Mouse (Mus musculus) embryonic facial prominence, embryonic 14.5 days (tissue): Measurements from ENCODE around the gene Myo1d. TPM values are rescaled to one million over a fixed set of nuclear protein-coding genes. Genes with fewer than 3 reads are reported as not detected.

Experiments used
- ATAC-seq: fragments of 200-750 bp; cut with Nextera tagmentation; 2 replicates; pipeline ENCODE4 v1.8.0; 2017; ENCODE audit warnings: low read depth, moderate number of reproducible peaks, moderate TSS enrichment
- DNase-seq: peaks from one replicate; pipeline ENCODE4 v3.0.0-alpha.2; 2015; ENCODE audit warnings: low spot score
- H3K27ac ChIP-seq: fragments of 300-500 bp; sonication (generic); replicated peaks from 2 replicates; pipeline ENCODE4 v1.5.1; 2014; ENCODE audit warnings: low read depth, mild to moderate bottlenecking, low read length, moderate library complexity
- H3K27me3 ChIP-seq: fragments of 300-500 bp; sonication (generic); replicated peaks from 2 replicates; pipeline ENCODE4 v1.6.1; 2014; ENCODE audit warnings: low read length; ENCODE audit not compliant: control insufficient read depth, insufficient read depth
- H3K36me3 ChIP-seq: fragments of 300-500 bp; sonication (generic); 2 replicates; pipeline ENCODE4 v1.6.1; 2014; ENCODE audit warnings: low read length, mixed read lengths; ENCODE audit not compliant: control insufficient read depth, insufficient read depth
- H3K4me1 ChIP-seq: fragments of 300-500 bp; sonication (generic); 2 replicates; pipeline ENCODE4 v1.6.1; 2014; ENCODE audit warnings: antibody characterized with exemption, low read length; ENCODE audit not compliant: control insufficient read depth, insufficient read depth
- H3K4me2 ChIP-seq: fragments of 300-500 bp; sonication (generic); 2 replicates; pipeline ENCODE4 v1.6.1; 2014; ENCODE audit warnings: low read depth, mild to moderate bottlenecking, low read length, moderate library complexity, mixed read lengths
- H3K4me3 ChIP-seq: fragments of 300-500 bp; sonication (generic); 2 replicates; pipeline ENCODE4 v1.5.1; 2014; ENCODE audit warnings: low read depth, mild to moderate bottlenecking, low read length
- H3K9ac ChIP-seq: fragments of 300-500 bp; sonication (generic); 2 replicates; pipeline ENCODE4 v1.6.1; 2014; ENCODE audit warnings: low read depth, mild to moderate bottlenecking, low read length, moderate library complexity, mixed read lengths
- H3K9me3 ChIP-seq: fragments of 300-500 bp; sonication (generic); 2 replicates; pipeline ENCODE4 v1.6.1; 2016; ENCODE audit warnings: low read length; ENCODE audit not compliant: control insufficient read depth
- WGBS: fragments of 180-500 bp; shearing (Covaris S2); extraction: QIAGEN DNeasy Blood & Tissue Kit; methylation state at CpG from one replicate; pipeline ENCODE4 v1.1.7; 2014; 5-methylcytosine and 5-hydroxymethylcytosine counted together
- polyA plus RNA-seq: library from polyadenylated mRNA; unstranded; fragments of >200 nt; fragmentation: Nextera tagmentation; extraction: Ambion mirVana; gene quantifications from 2 replicates; pipeline ENCODE4 v1.2.1, GENCODE M21; 2014

Myo1d gene
- polyA plus RNA-seq, 1 experiment from 2014 or later: 10.7 TPM

DNA sequence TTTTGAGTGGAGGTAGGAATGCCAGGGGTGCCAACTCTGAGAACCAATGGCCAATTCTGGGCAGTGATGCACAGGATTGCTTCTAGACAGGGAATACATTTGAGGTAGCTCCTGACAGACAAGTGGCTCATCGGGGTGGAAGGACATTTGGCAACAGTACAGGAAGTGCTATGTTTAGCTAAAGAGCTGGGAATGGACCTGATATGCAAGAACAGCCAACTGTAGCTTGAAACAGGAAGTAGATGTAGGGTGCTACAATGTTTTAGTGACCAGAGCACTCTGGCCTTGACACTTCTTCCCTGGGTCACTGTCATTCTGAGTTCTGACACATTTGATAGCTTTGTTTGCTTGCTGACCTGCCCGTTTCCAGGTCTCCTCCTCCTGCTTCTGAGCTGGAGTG lies 257.0 kb downstream of the Myo1d start:
- no peaks in the 10 kb centered on the region for H3K27me3 ChIP-seq
- no peaks in the 10 kb centered on the region for H3K9me3 ChIP-seq
- no peak overlapping the region for H3K27ac ChIP-seq
- DNase-seq (no peak), ATAC-seq (no peak)
- no peak overlapping the region for H3K4me3 ChIP-seq
- WGBS: 59% methylated on average over 2 of the region's 2 CpGs
- peaks cover 16% of the 10 kb centered on the region for H3K4me1 ChIP-seq
- no peak overlapping the region for H3K4me2 ChIP-seq
- no peak overlapping the region for H3K9ac ChIP-seq
- no peaks in the 10 kb centered on the region for H3K36me3 ChIP-seq

DNA sequence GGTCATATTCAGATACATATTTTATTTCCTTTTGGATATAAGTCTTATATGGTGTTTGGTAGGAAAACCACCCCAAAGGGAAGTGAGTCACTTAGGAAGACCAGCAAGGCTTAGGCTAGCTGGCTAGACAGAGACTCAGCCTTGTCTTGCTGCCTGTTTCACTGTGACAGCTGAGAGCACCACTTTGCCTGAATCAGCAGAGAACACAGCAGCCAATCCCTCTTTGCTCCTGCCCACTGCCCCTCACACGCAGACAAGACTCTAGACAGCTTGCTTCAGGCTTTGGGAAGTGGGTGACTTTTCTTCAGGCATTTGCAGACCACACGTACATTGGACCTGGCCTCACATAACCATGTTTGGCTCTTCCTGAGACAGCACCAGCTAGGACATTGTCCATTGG lies 258.7 kb downstream of the Myo1d start:
- Histone ChIP-seq H3K27ac (no peak overlapping the region), H3K27me3 (no peaks in the 10 kb centered on the region), H3K9ac (no peak overlapping the region), H3K4me1 (peaks cover 16% of the 10 kb centered on the region), H3K36me3 (no peaks in the 10 kb centered on the region), H3K4me3 (no peak overlapping the region), H3K4me2 (no peak overlapping the region), H3K9me3 (no peaks in the 10 kb centered on the region)
- ATAC-seq: no peak
- WGBS: 71% methylated on average over 2 of the region's 2 CpGs
- no peak for DNase-seq

DNA sequence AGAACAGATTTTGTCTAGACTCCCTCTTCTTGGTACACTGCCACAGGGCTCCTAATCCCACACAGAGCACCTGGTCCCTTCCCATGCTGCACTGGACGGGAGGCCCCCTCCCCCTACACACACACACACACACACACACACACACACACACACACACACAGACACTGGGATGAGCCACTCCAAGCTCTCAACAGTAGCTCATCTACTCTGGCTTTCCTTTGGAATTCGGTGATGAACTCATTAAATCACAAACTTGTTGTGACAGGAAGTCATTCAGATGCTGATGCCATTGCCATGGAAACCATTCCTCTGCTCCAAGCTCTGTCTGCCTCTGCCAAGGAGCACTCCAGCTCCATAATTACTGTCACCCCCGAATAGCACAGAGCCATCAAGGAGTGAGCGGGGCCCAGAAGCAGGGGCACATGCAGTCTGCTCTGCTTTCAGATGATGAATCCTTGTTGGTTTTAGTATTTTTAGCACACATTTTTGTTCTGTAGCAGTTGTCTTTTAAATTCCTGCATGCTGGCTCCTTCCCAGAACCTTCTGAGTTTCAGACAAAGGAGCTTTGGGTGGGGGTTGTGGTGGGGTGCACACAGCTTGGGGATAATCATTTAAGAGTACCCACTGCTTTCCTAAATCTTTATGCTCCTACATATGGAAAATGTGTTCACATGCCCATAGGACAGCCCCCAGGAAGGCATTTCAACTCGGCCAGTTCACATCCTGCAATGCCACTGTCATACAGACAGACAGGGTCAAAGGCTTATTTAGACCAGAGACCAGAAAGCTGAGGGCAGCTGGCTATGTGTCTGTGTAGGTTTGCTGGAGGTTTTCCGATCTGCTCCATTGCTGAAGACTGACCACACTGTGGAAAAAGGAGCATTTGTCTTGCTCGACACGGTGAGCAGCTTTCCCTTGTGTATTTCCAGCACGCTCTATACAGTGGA lies 261.1 kb downstream of the Myo1d start:
- no peaks in the 10 kb centered on the region for H3K9me3 ChIP-seq
- peak overlapping the region; percentile 53; the same call in 1 of the 2 replicates for H3K27ac ChIP-seq
- H3K4me3 ChIP-seq: no peak overlapping the region
- no peaks in the 10 kb centered on the region for H3K36me3 ChIP-seq
- peak; percentile 93 for DNase-seq
- peak; percentile 91 for ATAC-seq
- H3K4me1 ChIP-seq: peaks cover 25% of the 10 kb centered on the region
- no peak overlapping the region for H3K4me2 ChIP-seq
- H3K9ac ChIP-seq: no peak overlapping the region
- H3K27me3 ChIP-seq: no peaks in the 10 kb centered on the region
- WGBS: 31% methylated on average over 9 of the region's 9 CpGs

DNA sequence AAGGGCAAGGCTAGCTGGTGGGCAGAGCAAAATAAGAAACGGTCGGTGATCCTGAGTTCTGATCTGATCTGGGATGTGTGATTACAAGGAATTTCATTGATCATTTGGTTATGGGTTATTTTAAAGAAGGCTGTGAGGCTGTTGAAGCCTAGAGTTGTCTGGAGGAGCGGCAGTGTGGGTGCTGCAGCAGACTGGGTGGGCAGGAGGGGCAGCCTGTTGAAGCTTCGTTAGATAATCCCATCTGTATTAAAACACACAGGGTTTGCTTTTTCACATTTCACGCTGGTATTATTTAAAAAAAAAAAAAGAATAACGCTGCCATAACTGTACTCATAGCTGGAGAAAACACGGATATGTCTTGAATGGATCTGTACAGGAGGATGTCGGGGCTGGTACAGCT lies 263.9 kb downstream of the Myo1d start:
- no peak for DNase-seq
- Histone ChIP-seq H3K27me3 (no peaks in the 10 kb centered on the region), H3K4me3 (no peak overlapping the region), H3K9me3 (no peaks in the 10 kb centered on the region), H3K27ac (no peak overlapping the region), H3K9ac (no peak overlapping the region), H3K36me3 (no peaks in the 10 kb centered on the region), H3K4me2 (no peak overlapping the region), H3K4me1 (peaks cover 28% of the 10 kb centered on the region)
- ATAC-seq: no peak
- 60% methylated on average over 8 of the region's 8 CpGs for WGBS

DNA sequence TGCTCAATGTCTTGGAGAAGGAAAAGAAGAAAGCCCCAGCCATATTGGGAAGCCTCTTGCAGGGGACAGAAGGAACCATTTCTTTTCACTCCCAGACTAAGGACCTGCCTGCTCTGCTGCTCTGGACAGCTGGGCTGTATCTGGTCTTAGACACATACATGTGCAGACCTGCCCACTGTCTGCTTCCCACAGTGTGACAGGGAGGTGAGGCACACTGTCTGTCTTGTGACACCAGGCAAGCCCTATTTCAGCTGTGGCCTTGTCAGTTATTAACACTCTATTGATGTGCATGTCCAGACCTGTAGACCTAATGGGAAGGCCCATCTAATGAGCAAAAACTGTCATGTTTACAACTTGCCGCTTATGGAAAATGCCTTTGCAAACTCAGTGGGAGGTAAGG lies 264.5 kb downstream of the Myo1d start:
- WGBS: 42% methylated on average over 1 of the region's 1 CpGs
- Histone ChIP-seq H3K4me1 (peaks cover 28% of the 10 kb centered on the region), H3K4me2 (no peak overlapping the region), H3K4me3 (no peak overlapping the region), H3K27ac (no peak overlapping the region), H3K27me3 (no peaks in the 10 kb centered on the region), H3K9ac (no peak overlapping the region), H3K36me3 (no peaks in the 10 kb centered on the region), H3K9me3 (no peaks in the 10 kb centered on the region)
- no peak for ATAC-seq
- peak; percentile 62 for DNase-seq

DNA sequence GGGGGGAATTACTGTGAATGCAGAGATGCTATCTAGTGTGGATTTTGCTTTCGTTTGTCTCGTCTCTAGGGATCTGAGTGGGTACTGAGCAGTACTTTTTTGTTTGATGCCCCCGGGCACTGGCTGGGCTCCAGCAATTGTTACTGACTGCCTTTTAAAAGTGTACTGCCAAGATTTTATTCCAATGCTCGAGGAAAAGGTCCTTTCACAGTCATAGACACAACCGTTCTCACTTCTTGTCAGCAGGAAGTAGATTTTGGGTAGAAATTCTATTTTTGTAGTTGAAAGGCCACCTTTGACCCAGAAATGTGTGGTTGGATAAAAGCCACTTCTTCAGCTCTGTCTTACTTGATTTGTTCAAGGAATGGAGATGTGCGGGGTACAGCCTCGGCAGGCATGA lies 266.0 kb downstream of the Myo1d start:
- H3K27ac ChIP-seq: no peak overlapping the region
- no peak overlapping the region for H3K4me3 ChIP-seq
- no peaks in the 10 kb centered on the region for H3K36me3 ChIP-seq
- WGBS: 23% methylated on average over 7 of the region's 7 CpGs
- ATAC-seq (no peak), DNase-seq (no peak)
- no peaks in the 10 kb centered on the region for H3K27me3 ChIP-seq
- no peak overlapping the region for H3K4me2 ChIP-seq
- no peaks in the 10 kb centered on the region for H3K9me3 ChIP-seq
- peaks cover 30% of the 10 kb centered on the region for H3K4me1 ChIP-seq
- no peak overlapping the region for H3K9ac ChIP-seq

DNA sequence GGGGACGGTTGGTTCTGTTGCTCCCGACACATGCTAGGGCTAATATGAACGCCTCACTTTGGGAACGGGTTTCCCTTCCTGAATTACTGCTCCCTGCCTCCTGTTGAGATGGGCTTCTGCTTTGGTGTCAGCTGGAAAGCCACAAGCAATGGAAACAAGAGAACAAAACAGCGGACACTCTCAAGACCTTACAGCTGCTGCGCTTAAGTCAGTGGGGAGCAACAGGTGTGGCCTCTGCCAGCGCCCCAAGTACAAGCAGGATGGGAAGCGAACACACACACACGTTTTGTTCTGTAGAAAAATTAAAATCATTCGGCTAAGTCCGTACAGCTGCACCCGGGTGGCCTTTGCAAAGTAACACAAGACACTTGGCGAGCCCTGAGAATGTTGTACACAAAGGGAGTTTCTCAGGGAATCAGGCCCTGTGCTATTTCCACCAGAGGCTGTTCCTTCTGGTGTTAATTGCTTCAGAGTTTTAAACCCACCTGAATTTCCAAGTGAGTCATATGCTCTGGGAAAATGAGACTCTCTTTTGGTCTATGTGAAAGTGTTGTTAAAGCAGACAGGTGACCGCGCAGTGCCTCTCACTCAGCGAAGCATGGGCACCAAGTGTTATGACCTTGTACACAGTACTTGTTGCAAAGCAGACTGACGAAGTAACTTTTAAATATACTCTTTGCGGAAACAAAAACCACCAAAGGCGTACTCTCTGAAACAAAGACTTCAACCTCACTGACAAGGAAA lies 267.3 kb downstream of the Myo1d start:
- peak; percentile 61; the same call in 1 of the 2 replicates for ATAC-seq
- Histone ChIP-seq H3K27me3 (no peaks in the 10 kb centered on the region), H3K4me3 (no peak overlapping the region), H3K4me1 (peaks cover 27% of the 10 kb centered on the region; the same call in 1 of the 2 replicates), H3K4me2 (no peak overlapping the region), H3K27ac (peak overlapping the region; percentile 55), H3K9ac (no peak overlapping the region), H3K36me3 (no peaks in the 10 kb centered on the region), H3K9me3 (no peaks in the 10 kb centered on the region)
- 68% methylated on average over 19 of the region's 19 CpGs for WGBS
- peak; percentile 86 for DNase-seq

DNA sequence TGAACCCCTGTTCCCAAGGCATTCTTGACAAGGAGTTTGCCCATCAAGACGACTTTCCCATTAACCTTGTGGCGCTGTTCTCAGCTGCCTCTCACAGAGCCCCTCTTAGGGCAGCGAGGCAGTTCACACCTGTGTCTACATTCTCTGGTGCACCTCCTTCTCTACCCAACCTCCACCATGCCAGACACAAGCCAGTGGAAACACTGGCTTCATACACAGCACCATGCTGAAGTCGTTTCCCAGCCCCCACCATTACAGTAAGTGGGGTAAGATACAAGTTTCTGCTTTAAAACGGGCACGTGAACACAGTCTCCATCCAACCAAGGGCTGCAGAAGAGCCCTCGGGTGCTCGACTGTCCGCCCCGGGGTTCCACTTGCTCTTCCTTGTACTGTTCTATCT lies 269.7 kb downstream of the Myo1d start:
- WGBS: 83% methylated on average over 10 of the region's 10 CpGs
- no peak for ATAC-seq
- peaks cover 26% of the 10 kb centered on the region; the same call in 1 of the 2 replicates for H3K4me1 ChIP-seq
- H3K27ac ChIP-seq: no peak overlapping the region
- H3K27me3 ChIP-seq: no peaks in the 10 kb centered on the region
- no peaks in the 10 kb centered on the region for H3K36me3 ChIP-seq
- no peaks in the 10 kb centered on the region for H3K9me3 ChIP-seq
- H3K4me3 ChIP-seq: no peak overlapping the region
- no peak overlapping the region for H3K4me2 ChIP-seq
- DNase-seq: no peak
- H3K9ac ChIP-seq: no peak overlapping the region
